Mouse (Mus musculus) cerebellum, adult 8-10 months (tissue): Measurements from ENCODE around the gene Pik3r2.

ENCODE experiments used
- DNase-seq: peaks from one replicate; pipeline ENCODE4 v3.0.0; 2022

Gene Pik3r2

DNA sequence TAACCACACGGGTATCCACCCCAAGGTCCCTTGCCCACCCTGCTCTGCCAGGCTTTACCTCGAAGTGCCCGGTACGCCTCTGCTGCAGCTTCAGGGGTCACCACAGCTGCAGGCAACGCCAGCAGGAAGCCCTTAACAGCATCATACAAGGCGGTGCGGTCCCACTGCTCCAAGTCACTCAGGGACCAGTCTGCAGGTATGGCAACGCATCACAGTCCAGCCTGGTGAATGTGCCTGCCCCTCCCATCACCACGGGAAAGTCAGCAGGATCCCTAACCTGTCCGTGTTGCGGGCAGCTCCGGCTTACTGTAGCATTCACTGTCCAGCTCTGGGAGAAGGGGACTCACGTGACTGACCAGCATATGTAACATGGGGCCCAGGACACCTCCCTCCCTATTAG is 4.4 kb downstream of the Pik3r2 start:
- DNase-seq, result no peak

DNA sequence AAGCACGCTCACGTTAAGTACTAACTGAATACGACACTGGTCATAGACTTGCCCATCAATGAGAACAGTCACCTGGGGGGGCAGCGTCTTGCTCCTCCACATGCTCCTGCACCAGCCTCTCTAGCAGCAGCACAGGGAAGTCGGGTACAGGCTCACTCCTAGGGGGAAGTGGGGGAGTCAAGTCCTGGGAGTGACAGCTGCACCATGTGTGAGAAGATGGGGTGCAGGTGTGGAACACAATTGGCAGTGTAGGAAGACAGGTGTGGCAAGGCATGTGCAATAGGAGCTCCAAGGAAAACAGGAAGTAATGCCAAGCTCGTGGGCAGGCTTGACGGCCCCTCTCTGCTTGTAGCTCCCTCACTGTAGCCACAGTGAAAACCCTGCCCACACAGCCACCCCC is 5.3 kb downstream of the Pik3r2 start:
- no peak for DNase-seq

DNA sequence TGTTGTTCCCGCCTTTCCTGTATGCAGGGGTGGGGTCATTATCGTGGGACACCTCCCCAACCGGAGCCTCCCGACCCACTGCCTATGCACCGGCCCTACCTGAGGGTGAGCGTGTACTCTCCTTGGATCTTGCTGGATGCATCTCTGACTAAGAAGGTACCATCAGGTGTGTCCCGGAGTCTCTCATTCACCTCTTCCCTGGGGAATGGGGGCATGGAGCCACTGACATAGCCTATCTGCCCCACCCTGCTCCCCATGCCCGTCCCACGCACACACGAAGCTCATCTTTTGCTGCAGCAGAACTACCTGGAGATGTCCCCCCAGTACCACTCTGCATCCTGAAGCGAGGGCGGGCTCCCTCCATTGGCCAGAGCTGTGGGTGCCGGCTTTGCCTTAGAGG is 5.8 kb downstream of the Pik3r2 start:
- no peak for DNase-seq

DNA sequence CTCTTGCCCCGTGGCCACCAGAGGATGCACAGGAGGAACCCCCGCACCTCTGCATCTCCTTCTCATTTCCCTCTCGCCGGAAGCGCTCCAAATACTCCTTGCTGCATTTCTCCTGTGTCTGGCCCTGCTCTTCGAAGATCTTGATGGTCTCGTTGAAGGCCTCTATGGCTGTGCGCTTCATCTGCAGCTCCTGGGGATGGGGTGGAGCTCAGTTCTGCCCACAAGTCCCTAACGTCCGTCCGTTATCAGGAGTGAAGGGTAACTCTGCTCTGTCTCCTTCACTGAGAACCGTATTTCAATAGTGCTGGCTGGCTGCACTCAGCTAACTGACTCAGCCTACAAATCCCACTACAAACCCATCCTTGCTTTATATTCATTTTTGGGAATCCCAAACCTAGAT is 6.7 kb downstream of the Pik3r2 start:
- no peak for DNase-seq

DNA sequence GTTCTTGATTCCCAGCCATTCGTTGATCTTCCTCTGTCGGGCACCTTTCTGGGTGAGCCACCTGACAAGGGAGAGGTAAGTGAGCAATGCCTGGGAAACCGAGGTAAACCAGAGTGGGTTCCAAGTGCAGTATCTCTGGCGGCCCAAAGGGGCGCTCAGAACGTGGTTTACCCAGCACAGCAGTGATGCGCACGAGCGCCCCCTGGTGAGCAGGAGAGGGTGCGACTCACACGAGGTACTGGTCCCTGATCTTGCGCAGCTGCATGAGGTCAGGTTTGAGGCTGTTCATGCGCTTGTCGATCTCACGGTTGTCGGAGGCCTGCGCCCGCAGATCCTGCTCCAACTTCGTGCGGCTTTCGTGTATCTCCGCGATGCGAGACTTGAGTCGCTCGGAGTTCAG is 7.2 kb downstream of the Pik3r2 start:
- DNase-seq, result peak; percentile 94

DNA sequence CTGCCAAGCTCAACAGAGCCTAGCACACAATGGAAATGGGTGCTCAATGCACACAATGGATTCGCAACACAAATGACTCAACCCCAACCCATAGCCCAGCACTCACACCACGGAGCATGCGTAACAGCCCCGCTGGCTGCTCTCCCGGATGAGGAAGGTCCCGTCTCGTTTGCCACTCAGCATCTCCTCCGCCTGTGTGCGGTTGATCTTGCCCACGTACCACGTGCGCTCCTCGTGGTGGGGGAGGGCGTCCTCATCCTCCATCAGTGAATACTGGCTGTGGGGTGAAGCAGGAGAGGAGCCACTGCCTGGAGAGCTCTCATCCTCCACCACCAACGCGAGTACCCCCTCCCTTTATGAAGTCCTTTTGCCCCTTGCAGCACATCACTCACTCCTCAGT is 7.6 kb downstream of the Pik3r2 start:
- no peak for DNase-seq

DNA sequence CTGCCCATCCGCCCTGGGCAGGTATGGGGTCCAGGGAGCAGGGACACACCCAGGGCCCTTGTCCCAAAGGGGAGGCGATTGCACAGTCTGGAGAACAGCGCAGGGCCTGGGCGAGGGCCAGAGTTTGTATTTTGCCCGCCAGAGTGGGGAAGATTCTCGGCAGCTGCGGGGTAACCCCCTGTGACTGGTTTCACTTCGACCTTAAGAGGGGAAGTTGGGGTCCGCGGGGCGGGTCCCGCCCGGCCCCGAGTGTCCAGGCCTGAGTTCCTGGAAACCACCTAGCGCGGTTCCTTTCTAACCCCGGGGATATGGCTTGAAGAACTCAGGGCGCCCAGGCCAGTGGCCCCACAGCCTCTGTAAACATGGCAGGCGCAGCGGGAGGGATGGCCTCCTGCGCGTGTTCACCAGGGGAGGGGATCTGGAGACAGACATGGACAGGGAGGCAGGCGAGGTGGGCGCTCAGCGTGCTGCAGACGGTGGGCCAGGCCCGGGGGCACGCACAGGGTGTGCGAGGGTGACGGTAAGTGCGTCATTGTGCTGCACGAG is 8.2 kb downstream of the Pik3r2 start:
- DNase-seq, result no peak

DNA sequence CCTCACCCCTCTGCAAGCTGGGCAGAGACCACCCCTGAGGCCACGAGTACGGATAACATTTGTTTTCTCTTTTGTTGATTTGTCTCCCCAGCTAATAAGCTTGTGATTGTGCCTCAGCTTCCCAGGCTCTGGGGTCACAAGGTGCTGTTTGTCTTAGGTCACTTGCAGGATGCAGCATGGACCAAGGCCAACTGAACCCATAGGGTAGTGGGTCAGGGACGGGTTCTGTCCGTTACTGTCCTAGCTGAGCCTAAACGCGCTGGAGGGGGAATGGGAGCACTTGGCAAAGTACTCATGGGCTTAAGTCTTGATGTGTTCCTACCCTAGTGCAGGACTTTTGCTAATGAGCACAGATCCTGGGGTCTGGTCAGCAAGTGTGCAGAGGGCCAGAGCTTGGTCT is 9.0 kb downstream of the Pik3r2 start:
- no peak for DNase-seq

DNA sequence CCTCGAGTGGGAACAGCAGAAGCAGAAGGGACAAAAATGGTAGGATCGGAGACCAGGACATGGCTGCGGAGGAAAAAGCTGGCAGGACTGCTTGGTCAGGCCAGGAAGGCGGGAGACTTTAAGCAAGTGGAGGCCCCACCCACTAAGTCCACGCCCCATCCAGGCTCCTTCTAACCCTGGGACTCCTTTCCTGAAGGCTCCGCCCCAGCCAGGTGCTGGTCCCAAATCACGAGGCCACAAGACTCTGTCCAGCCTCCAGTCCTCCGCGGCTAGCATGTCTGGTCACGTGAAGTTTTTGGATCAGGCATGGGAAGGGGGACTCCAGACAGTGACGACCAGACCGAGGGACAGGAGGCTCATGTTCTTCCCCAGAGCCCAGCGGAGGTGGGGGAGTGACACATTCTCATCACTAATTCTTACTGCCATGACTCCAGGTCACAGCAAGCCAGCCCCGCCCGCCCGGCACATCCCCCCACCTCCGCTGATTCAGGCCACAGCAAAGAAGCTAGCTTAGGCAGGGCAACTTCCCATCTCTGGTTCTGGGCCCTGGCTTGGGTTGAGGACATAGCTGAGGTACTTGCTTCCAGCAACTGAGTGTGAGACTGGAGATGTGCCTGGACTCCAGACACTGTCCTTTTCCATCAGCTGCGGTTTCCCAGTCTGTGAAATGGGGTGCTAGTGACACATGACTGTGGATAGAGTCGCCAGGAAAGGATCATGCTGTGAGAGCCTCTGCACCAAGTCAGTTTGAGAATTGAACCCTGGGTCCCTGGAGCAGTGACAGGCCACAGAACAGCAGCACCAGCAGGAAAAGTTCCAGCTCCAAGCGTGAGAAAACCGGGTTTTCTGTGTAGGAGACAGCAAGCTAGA is 9.7 kb downstream of the Pik3r2 start:
- DNase-seq, result peak; percentile 57

DNA sequence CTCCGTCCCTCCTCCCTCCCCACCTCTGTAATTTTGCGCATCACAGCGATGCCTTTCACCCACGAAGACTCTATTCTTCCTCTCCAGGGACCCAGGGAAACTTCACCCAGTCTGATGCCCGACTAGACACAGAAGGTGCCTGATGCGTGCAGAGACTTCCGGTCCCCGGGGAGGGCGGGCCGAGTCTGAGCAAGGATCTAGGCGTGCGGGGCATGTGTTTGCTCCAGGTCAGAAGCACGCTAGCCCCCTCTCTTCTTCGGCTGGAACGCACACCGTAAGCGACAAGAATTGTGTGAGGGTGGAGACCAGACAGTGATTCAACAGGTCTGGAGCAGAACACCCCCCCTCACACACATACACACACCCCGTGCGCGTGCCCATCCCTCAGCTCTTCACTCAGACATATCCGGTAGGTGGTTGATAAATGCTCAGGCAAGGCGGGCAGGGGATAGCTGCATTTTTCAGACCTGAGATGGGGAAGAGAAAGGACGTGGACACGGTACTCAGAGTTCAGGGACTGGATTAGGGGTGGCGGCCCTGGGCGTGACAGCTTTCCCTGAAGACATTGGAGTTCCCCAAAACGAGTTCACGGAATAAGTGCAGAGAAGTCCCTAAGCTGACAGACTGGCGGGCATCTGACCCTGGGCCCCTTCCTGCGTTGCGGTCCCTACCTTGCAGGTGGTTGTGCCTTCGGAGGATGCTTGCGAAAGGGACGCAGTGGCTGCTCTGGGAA is 10.5 kb downstream of the Pik3r2 start:
- peak; percentile 30 for DNase-seq

DNA sequence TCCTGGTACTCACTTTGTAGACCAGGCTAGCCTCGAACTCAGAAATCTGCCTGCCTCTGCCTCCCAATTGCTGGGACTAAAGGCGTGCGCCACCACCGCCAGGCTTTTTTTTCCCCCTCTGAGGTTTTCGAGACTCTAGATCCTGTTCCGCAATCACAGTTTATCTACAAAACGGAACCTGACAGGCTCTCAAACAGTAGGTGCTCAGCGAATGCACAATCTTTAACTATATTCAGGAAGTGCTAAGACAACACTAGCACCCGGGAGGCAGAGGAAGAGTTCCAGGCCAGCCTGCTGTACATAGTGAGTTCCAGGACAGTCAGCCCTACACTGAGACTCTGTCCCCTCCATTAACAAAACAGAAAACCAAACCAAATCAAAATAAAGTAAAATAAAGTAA is 11.2 kb downstream of the Pik3r2 start:
- no peak for DNase-seq

DNA sequence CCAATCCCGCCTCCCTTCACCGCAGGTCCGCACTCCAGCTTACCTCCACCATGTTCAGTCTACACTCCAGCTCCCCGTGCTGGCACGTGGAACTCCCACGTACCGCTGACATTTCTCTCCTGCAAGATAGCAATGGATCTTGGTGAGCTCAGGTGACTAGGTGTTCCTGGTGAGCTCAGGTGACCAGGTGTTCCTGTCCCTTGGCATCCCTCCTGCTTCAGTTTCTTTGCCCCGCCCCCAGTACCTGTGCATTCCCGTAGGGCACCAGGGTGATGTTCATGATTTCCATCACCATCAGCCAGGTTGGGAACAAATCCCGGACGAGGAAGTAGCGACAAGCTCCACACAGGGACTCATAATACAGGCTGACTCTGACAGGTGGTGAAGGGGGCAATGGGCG is 11.8 kb downstream of the Pik3r2 start:
- no peak for DNase-seq

DNA sequence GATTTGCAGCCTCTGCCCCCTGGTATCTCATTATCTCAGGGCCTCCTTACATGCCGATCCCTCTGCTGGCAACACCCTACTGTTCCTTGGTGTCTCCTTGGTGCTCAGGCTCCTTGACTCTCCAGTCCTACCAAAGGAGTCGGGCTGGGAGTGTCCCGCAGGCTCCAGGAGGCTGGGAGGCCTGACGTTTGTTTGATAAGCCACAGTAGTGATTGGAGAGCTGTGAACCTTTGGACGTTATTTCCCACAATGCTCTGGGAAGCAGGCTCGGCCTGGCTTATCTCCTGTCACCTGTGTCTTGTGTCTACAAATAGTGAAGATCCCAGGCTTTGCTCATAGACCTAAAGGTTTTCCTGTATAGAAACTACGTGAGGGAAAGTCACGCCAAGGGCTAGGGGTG is 12.5 kb downstream of the Pik3r2 start:
- DNase-seq, result no peak

DNA sequence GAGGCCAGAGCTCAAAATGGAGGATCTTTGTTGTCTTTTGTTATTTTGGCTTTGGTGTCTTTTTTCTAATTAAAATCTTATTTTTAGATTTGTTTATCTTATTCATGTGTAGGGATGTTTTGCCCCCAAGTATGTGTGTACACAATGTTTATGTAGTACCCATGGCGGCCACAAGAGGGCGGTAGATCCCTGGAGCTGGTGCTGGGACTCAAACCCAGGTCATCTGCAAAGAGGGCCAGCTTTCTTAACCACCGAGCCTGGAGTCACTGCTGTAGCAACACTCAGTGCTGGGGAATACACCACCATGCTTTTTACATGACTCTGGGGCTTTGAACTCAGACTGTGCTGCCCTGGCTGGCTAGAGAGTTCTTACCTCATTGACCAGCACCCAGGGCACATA is 13.2 kb downstream of the Pik3r2 start:
- DNase-seq, result peak; percentile 68

DNA sequence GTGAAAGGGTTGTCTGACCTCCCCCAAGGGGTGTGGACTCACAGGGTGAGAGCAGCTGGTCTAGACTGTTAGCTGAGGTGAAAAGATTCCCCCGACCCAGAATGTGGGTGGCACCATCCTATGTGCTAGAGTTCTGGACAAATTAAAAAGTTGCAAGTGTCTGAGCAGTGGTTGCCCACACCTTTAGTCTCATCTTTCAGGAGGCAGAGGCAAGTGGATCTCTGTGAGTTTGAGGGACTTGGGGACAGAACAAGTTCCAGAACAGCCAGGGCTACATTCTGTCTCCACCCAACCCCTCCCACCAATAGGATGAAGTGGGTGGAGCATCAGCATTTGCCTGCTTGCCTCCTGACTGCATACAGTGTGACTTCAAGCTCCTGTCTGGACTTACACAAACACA is 14.4 kb downstream of the Pik3r2 start:
- no peak for DNase-seq

DNA sequence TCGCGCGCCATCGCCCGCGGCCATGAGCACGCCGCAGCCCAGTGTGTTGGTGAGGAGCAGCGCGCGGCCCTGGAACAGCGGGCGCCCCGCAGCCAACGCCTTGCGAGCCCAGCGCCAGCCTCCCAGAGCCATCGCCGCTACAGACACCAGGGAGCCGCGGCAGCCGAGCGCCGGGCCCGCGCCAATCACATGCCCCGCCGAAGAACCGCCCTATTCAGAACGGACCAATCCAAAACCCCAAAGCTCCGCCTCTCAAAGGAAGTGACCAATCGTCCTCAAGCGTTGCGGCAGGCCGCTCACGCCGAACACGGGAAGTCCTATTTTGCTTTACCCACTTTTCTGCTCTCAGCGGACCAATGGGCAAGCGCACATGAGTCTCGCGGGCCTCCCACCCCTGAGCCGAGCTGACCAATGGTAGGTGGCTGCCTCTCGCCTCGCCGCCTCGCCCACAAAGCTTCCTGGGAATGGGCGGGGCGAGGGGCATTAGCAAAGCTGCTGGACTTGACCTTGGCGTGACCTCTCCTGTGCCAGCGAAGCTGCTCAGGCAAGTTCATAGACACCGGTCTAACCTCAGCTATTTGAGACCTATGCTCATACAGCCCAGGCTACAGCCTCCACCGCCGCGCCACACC is 15.6 kb downstream of the Pik3r2 start, which contains the start of gene Mpv17l2:
Gene Mpv17l2, minus strand, starts transcription at position 172 of the 632 bp plus-strand sequence.
- DNase-seq, result peak; percentile 96

DNA sequence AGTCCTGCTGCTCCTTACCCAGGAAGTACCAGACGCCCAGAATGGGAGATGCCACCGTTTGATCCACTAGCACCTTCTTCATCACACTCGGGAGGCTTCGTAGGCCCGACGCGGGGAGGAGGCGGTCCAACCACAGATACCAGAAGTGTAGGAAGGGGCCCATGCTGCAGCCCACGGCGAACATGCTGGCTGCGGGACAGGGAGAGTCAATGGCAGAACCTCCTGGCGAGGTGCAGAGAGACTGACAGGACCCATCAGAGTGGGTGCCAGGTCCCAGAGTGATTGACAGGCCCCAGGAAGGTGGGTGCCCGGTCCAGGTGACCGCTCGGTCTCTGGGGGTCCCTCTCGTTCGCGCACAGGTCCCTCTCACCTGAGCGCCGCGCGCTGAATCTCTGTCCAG is 16.2 kb downstream of the Pik3r2 start:
- no peak for DNase-seq

DNA sequence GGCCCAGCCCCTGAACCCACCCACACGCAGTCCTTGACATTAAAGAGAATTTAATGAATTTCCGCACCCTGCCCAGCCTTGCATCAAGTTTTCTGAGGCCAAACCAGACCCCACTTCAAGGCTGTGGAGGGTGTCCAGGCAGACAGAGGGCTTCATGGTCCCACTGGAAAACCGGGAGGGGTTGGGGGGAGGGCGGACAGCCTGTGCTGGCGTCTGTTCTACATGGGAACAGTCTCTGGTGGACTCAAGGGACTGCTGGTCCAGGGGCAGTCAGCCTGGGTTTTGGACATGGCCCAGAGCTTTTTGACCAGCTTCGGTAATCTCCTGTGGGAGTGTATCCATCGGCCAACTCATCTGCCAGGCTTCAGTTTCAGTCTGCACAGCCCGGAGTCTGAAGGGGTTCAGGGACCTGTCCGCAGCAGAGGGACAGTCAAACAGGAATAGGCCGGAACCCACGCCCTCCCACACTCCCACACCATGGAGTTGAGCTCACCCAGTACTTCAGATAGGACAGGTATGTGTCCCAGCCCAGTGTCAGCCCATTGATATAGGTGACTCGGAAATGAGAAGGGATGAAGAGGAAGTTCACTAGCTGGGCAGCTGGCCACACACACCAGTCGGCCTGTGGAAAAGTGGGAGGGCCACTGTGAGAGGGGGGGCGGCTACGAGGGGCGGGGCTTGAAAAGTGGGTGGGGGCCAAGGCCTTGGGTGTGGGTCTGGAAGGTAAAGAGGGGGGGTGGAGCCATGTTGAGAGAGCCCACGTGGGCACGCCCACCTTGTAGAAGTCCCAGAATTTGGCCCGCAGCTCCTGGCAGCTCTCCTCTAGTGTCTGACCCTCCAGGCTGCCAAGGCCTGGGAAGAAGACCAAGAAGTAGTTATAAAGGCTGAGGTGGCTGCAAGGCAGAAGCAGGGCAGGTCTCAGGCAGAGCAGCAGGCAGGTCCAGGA is 17.6 kb downstream of the Pik3r2 start:
- DNase-seq, result peak; percentile 43

DNA sequence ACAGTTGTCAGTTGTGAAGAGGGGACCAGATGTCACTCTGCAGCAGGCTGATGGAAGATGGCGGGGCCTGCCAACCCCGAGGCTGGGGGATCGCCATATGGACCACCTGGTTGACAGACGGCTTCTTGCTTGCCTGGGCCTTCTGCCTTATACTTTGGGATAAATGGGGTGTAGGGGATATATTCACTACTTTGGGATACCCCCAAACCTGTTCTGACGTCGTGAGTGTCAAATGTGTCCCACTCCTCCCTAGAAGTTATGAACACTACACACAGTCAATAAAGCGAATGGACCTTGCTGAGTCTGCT is 18.3 kb downstream of the Pik3r2 start:
- no peak for DNase-seq

DNA sequence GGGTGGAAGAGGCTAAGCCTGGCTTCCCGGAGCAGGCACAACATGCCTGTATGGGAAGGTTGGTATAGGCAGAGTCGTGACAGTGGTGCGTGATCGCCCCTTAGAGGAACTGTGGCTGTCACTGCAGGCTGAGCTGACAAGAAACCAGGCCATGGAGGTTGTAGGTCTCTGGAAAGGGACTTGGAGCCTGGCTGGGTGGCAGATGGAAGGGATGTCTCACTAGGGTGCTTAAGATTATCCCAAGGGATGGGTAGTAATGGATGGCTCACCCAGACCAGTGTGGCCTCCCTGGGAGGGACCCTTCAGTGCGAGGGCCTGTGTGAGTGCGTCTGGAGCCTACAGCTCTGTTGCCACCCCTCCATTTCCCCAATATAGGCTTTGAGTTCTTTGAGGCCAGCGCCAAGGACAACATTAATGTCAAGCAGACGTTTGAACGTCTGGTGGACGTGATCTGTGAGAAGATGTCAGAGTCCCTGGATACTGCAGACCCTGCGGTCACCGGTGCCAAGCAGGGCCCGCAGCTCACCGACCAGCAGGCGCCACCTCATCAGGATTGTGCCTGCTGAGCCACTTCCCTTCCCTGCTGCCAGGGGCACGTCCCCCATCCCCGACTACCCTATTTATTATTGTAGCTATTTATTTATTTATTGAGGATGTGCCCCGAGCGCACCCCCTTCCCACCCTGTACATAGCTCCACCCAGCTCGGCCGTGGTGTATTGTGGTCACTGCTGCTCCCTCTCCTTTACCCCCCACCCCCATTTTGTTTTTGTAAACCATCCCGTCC is 18.8 kb downstream of the Pik3r2 start:
- DNase-seq, result peak; percentile 49

DNA sequence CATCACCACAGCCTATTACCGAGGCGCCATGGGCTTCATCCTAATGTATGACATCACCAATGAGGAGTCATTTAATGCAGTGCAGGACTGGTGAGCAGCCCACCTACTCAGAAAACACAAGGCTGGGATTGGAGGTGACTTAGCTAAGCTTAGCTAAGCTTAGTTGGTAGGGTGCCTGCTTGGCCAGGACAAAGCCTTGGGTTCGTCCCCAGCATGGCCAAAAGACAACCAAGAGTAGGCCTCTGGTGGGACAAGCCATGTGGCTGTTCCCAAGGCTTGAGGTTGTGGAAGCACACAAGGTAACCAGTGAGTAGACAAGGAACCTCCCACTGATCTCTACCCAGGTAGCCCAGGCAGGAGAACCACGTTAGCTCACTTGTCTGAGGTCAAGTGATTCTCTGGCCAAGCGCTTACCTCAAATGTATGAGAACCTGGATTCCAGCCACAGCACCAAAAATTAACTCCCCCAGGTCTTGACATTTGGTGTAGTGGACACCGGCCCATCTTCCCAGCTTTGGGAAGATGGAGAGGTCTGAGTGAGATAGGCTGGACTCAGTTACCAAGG is 20.0 kb downstream of the Pik3r2 start:
- DNase-seq, result peak; percentile 30
